Mouse (Mus musculus): ENCODE data around the gene Helq. TPM values are rescaled to one million over a fixed set of nuclear protein-coding genes. Genes with fewer than 3 reads are reported as not detected.

The Helq gene
- total RNA-seq (2021) = 10 to 100 TPM; 16.0 to 16.1 TPM
- long read RNA-seq, experiment 1, partial matches to known transcripts = 0 of 3 reads
- long read RNA-seq, experiment 1, other reads (novel, unspliced or antisense) = 3 of 3 reads
- long read RNA-seq, experiment 2, partial matches to known transcripts = 1 of 9 reads
- long read RNA-seq, experiment 2, other reads (novel, unspliced or antisense) = 4 of 9 reads

- peak; percentile 60 to 82 for DNase-seq (ENCODE audit: low spot score in 2 of 2)
Measured at GRCm38 (mm10) chr5:100798165-100798860, at the start of gene Helq, which contains the start of gene Mrps18c. TSS of gene Helq (minus strand) at chr5:100798598. TSS of gene Mrps18c (plus strand) at chr5:100798627.

GRCm38 (mm10) chr5:100847143-100847542 is 48.7 kb upstream of the Helq start:
- DNase-seq (ENCODE audit: low spot score in 2 of 2) = no peak

GRCm38 (mm10) chr5:100846599-100846920 is 48.2 kb upstream of the Helq start:
- no peak for DNase-seq (ENCODE audit: low spot score in 2 of 2)

GRCm38 (mm10) chr5:100845848-100846598 is 47.6 kb upstream of the Helq start:
- DNase-seq (ENCODE audit: low spot score in 2 of 2) = peak; percentile 54 to 55

GRCm38 (mm10) chr5:100845485-100845847 is 47.1 kb upstream of the Helq start, which contains the start of gene Gpat3:
TSS of gene Gpat3 (plus strand) at chr5:100845713.
- DNase-seq (ENCODE audit: low spot score in 2 of 2) = no peak

GRCm38 (mm10) chr5:100844485-100844884 is 46.1 kb upstream of the Helq start:
- no peak for DNase-seq (ENCODE audit: low spot score in 2 of 2)

- no peak for DNase-seq (ENCODE audit: low spot score in 2 of 2)
Measured at GRCm38 (mm10) chr5:100837907-100838306, 39.5 kb upstream of the Helq start.

- no peak for DNase-seq (ENCODE audit: low spot score in 2 of 2)
Measured at GRCm38 (mm10) chr5:100835862-100836538, 37.6 kb upstream of the Helq start.

GRCm38 (mm10) chr5:100833841-100834240 is 35.4 kb upstream of the Helq start:
- no peak for DNase-seq (ENCODE audit: low spot score in 2 of 2)

- no peak for DNase-seq (ENCODE audit: low spot score in 2 of 2)
Measured at GRCm38 (mm10) chr5:100832680-100833079, 34.3 kb upstream of the Helq start.

GRCm38 (mm10) chr5:100828701-100829100 is 30.3 kb upstream of the Helq start:
- no peak for DNase-seq (ENCODE audit: low spot score in 2 of 2)

- no peak for DNase-seq (ENCODE audit: low spot score in 2 of 2)
Measured at GRCm38 (mm10) chr5:100826531-100826930, 28.1 kb upstream of the Helq start.

- DNase-seq (ENCODE audit: low spot score in 2 of 2) = no peak
Measured at GRCm38 (mm10) chr5:100825975-100826374, 27.6 kb upstream of the Helq start.

- no peak for DNase-seq (ENCODE audit: low spot score in 2 of 2)
Measured at GRCm38 (mm10) chr5:100822826-100823225, 24.4 kb upstream of the Helq start.

GRCm38 (mm10) chr5:100821375-100821774 is 23.0 kb upstream of the Helq start:
- DNase-seq (ENCODE audit: low spot score in 2 of 2) = no peak

- DNase-seq (ENCODE audit: low spot score in 2 of 2) = peak; percentile 68 to 74
Measured at GRCm38 (mm10) chr5:100820483-100821184, 22.2 kb upstream of the Helq start, which contains the start of gene Abraxas1. TSS of gene Abraxas1 (minus strand) at chr5:100820965.

GRCm38 (mm10) chr5:100819568-100820480 is 21.4 kb upstream of the Helq start:
- no peak for DNase-seq (ENCODE audit: low spot score in 2 of 2)

- DNase-seq (ENCODE audit: low spot score in 2 of 2) = no peak
Measured at GRCm38 (mm10) chr5:100818341-100818740, 19.9 kb upstream of the Helq start.

- no peak for DNase-seq (ENCODE audit: low spot score in 2 of 2)
Measured at GRCm38 (mm10) chr5:100794084-100794483, 4.3 kb downstream of the Helq start.

- DNase-seq (ENCODE audit: low spot score in 2 of 2) = no peak
Measured at GRCm38 (mm10) chr5:100792261-100792660, 6.1 kb downstream of the Helq start.
